Mouse (Mus musculus): Measurements from ENCODE around the gene Itpr2.

DNA sequence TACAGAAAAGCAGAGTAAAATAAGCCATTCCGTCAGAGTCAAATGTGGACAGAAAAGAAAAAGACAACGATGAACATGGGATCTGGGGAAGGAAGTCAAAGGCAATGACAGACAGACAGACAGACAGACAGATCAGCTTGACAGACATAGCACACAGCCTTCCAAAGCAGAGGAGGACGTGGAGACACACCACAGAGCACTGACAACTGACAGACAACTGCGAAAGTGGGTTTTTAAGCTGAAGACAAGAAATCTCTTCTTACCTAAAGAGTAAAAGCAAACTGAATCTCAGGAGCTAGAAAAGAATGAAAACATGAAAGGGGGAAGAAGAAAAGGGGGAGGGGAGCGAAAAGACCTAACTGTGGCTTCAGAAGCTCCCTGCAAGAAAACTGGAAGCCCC, 243.3 kb downstream of the Itpr2 start:
- TF ChIP-seq POLR2A (IDR thresholded peaks at IDR 0.05; ENCODE audit: borderline replicate concordance, extremely low read depth, low read depth, low read length): no peak
- TF ChIP-seq CTCF (IDR thresholded peaks at IDR 0.05; ENCODE audit: insufficient read depth, low read length): no peak
